Mouse (Mus musculus) adrenal gland, adult 8-10 months (tissue): ENCODE results near the gene Golim4. TPM values are rescaled to one million over a fixed set of nuclear protein-coding genes. Genes with fewer than 3 reads are reported as not detected.
A peak's percentile ranks its signal among the peaks of the same experiment; 100 is the strongest.

Source experiments
- DNase-seq: peaks from one replicate; pipeline ENCODE4 v3.0.0; 2022
- total RNA-seq, 4 experiments: library from RNA; stranded (reverse); gene quantifications; 2 replicates each; pipeline ENCODE4 v1.2.4; 2022

The Golim4 gene
- total RNA-seq, 4 experiments from 2014 or later: 65.7 to 123 (median 89.4) TPM

DNA sequence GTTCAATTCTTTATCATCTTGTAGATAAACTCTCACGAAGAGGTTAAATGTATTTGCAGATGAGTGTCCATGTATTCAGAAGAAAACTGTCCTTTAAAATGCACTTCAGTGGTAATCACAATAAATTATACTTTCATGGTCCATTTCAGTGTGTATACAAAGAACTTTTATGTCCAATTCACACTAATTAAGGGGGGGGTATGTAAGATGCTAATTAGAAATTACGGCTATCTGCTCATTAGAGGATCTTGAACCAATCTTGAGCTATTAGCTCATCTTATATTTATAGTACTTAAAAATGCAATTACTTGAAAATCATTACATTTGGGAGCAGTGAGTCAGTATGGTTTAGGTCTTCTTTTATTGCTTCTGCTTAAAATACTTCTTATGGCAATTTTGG is 31.6 kb downstream of the Golim4 start:
- no peak for DNase-seq

DNA sequence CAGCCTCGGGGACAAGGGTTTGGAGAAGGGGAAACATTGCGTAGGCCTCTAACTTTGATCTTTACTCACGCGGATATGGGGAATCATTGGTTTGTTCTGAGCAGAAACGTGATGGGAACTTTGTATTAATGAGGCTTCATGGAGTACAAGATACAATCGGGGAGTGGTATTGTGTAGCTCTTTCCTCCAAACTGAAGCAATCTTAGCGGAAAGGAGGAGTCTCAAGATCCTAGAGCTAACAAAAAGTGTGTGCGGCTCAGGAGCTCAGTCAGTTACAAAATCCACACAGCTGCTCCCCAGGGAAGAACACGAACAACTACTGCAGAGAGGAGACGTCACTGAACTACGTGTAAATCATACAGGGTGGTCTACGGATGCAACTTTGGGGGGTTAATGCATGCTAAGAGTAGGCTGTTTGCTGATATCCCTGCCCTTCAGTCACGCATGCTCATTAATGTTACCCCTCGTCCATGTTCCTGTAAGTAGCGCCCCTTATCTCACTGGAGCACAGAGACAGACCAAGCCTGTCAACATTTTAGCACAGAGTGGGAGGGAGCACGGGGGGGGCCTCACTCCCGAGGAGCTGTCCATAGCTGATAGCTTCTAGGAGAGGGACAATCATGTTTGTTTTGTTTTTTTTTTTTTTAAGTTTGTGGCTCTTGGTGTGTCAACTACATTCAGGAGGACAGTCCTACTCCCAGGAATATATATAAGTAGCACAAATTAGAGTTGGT is 38.8 kb downstream of the Golim4 start:
- no peak for DNase-seq

DNA sequence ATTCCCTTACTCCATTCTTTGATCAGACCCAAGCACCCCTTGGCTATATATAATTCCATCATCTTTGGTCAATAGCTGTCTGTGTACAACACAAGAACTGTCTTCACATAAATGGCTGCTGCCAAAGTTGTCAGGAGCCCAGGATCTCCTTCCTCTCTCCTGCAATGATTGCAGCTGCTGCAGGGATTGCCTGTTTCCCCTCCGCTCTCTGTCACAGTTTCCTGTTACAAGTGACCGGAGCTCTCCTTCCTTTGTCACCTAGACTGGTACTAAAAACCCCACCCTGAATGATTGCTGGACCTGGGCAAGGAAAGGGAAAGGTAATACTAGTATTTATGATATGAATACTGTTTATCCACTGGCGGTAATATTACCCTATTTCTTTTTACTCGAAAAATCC is 44.0 kb downstream of the Golim4 start:
- no peak for DNase-seq

DNA sequence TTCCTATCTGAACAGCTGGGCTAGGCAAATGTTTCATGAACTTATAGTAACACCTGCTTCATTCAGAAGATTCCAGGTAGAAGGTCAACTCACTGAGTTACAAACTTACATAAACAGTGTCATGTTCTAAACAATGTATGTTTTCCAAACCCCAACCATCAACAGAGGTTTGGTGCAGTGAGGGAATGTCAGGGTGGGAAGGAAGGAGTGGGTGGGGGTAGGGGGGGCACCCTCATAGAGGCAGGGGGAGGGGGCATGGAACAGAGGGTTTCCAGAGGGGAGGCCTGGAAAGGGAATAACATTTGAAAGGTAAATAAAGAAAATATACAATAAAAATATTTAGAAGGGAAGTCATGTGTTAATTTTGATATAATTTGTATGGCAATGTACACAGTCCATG is 46.0 kb downstream of the Golim4 start:
- no peak for DNase-seq

DNA sequence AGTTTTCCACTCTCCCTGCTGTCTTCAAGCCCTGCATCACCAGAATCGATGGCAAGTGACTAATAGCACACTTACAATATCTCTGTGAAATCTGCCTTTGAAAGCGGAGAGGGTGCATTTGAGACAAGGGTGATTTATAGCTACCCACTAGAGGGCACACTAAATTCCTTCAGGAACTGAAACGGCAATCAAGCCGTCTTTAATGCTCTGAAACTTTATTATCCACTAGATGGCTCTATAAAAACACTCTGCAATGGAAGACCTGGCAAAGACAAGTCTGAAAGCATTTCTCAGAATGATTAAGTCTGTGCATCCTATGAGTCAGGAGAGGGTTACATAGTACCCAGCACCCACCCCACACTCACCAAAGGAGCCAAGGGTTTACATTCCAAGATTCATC is 46.5 kb downstream of the Golim4 start:
- no peak for DNase-seq

DNA sequence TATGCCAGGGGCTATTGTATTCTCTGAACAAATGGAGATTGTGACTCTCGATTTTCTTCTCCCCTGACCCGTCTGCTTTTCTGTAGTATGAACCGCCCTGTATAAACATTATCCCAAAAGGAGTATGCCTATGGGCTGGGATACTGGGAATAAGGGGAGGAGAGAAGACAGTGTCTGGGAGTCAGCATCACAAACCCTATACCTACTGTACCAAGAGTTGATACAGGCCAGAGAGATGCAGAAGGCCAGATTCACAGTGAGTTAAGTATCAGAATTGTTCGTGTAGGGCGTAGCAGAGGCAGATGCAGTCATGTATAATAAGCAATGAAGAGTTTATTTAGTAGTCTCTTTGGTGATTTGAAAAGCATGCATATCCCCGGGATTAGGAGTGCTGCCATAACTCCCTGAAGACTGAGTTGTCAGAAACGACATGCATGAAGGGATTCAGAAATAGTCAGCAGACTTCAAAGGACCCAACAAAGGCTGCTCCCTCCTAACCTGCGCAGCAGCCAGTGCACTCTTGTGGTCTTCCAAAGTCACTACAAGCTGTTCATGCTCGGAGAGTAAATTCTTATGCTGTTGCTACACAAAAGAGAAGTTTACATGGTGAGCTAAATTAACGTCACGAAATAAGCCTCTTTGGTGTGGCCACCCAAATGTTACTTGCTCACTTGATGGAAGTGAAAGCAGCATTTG is 54.7 kb downstream of the Golim4 start:
- no peak for DNase-seq

DNA sequence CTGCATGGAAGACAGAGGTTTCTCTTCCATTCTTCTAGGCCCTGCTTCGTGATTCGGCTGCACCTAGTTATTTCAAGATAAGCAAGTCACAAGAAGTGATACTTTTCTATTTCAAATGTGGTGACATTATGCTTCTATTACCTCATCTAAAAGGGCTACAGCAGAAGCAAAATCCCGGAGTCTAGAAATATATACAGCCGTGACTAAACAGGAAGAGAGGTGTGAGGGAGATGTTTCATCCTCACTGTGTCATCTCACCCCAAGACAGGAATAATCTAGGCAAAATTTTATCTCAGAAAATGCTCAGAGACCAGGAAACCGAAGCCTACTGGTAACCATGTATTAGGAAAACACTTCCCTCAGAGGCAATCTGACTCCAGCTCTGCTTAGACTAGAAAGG is 61.7 kb downstream of the Golim4 start:
- no peak for DNase-seq

DNA sequence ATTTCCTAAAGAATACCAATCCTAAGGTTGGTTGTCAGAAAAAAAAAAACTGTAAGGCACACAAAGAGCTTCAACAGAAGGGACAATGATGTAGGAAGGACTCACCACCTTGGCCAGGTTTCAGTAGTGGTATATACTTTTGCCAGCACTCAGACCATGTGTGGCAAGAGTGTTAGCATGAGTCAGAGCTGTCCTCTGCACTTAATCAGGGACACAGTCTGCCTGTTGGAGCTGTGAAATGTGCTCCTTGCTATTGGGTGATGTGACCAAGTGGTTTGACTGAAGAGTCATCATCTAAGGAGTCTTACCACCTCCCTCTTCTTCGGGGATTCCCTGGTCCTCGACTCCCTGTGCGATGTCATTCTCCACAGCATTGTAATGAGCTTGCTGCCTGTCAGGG is 65.2 kb downstream of the Golim4 start:
- DNase-seq: peak; percentile 49

DNA sequence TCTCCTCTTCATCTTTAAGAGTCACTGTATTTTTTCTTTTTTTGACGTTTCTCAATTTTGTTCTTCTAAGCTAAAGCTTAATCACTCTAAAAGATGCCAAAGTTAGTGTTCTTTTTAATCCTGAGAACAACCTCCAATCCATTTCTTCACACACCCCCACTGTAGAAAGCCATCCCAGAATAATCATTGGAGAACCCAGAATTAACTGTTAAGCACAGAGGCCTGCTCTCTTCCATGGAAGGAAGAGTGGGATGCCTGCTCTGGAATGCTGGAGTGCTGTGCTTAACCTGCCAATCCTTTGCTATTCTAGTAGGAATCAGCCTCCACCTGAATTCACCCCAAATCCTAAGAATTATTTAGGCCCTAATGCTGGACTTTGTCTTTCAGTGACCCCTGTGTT is 67.4 kb downstream of the Golim4 start:
- no peak for DNase-seq

DNA sequence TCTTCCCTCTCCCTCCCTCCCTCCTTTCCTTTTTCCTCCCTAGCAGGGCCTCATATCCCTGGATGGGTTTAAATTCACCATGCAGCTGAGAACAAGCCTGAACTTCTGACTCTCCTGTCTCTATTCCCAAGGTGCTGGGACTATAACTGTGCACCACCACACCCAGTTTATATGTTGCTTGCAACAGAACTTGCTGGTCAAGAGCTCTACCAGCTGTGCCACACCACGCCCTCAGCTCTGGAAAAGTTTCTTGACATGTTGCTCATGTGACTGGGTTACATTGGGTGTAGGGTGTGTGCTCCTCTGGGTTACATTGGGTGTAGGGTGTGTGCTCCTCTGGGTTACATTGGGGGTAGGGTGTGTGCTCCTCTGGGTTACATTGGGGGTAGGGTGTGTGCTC is 75.2 kb downstream of the Golim4 start:
- no peak for DNase-seq

DNA sequence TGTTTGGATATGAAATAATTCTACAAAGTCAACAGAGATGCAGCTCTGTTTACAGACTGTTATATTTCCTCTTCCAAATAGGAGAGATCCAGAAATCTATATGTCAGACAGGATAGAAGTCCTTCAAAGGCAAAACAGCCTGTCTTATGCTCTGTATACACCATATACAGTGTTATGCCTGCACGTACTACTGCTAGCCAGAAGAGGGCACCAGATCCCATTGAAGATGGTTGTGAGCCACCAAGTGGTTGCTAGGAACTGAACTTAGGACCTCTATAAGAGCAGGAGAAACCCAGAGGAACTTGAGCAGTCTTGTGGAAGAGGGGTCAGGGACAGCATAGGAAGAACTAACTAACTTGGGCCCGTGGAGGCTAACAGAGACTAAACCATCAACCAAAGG is 77.5 kb downstream of the Golim4 start:
- DNase-seq: no peak

DNA sequence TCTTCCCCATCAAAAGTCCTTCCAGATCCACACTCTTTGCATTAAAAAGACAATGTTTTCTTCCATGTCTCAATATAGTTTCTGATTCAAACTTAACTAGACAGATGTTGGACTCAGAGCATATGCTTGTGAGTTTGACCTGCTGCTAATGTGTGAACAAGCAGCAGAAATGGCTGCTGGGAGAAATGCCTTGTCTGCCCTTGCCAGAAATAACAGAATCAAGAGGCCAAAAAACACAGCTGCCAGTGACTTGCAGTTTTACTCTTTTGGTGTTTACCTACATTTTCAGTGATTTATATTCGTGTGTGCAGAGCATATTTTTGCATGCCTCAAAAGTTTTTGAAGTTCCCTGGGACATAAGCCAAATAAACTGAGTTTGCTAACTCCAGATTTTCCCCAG is 87.9 kb downstream of the Golim4 start:
- no peak for DNase-seq

DNA sequence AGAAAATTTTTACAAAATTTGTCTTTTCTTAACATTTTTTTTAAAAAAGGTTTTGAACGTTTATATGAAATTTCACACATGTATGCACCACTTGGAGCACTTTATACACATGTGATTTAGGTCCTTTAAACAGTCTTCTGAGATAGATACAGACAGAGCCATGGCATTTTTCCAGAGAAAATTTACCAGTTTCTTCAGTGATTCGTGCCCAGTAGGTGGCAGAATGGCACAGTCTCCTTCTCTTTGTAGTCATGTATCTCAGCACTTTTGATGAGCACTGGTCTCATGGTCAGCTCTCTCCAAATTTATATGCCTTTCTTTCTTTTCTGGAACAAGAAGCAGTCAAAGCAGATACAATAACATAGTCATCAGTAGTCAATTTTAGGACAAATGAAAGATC is 92.5 kb downstream of the Golim4 start:
- no peak for DNase-seq

DNA sequence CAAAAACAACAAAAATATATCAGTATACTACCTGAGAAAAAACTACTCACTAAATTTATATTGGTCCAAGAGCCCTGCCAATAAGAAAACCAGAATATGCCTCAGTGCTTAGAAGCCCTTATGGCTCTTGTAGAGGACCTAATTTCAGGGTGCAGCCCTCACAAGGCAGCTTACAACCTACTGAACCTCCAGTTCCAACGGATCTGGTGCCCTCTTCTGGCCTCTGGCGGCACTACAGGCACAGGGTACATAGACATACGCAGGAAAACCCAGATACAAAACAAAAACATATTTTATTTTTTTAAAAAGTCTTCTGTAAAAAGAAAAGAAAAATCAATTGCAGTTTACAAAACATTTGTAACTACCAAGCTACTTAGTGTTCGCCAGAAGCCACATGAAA is 95.1 kb downstream of the Golim4 start:
- no peak for DNase-seq

DNA sequence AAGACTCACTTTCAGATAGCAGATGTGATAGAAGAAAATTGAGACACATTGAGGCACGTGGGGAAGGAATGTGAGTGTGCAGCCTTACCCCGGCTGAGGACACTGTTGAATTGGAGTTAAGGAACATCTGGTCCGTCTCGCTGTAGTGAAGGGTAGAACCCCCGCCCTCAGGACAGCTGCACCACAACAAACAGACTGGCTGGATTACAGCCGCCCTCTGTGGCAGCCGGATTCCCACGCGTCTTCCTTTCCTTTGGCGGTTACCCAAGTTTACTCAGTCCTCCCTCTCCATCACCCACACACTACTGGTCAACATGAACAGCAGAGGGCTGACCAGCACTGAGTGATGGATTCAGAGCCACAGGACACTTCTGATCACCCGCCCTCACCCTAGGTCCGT is 96.0 kb downstream of the Golim4 start:
- no peak for DNase-seq

DNA sequence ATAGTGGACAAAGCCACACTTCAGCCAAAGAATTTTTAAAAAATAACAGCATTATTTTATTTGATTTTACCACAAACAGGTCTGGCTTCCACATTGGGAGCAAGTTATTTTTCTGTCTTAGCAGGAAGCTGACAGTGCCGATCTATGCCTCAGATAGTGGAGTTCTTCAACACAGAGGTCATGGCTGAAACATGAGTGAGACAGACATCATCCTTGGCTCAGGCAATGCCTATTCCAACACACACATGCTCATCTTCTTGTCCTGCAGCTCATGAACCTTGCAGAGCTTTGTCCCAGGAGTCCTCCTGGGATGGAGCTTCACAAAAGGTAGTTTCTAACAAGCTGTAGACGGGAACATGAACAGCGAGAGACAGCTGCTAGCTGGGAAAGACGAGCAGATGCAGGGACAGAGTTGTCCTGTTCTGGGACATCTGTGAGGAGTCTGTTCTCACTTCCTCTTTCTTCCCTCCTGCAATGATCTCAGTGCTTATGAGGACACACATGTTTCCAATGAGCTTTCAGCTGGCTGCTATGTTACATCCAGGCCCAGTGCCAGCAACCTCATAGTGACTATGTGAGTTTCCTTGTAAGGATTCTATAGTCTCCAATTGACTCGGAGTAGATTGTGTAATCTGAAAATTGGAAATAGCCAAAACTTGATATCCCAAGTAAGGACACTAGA is 121.3 kb downstream of the Golim4 start:
- no peak for DNase-seq

DNA sequence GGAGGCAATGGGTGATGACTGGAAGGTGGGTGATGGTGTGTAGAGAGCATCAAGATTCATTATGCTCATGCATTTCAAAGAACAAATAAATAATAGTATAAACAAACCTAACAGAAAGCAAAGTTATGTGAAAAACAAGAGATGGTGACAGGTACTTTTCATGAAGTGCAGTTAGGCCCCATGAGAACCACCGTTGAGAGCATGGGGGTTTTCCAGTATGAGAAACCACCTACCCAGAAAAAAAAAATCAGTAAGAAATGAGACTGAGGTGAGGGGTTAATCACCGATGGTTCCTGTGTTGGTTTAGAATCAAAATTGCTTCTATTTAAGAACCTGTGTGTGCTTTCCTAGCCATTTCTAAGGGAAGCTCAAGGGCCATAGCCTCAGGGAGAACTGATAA is 121.9 kb downstream of the Golim4 start:
- DNase-seq: no peak

Other genes with a start within 250 kb of the Golim4 start
- not detected for gene Gm29133, start 208.8 kb downstream of the Golim4 start, total RNA-seq
- 10 to 100 TPM in 2 of 4 experiments, 1 to 10 TPM in 2; 8.0 to 22.2 (median 10.0) TPM for gene Fstl5, start 117.3 kb upstream of the Golim4 start, total RNA-seq